Mouse (Mus musculus) frontal cortex, adult (tissue): Measurements from ENCODE around the gene Ppp4r1.

Source experiments
- ATAC-seq: cut with Nextera tagmentation; 2 replicates; pipeline ENCODE4 v1.9.2; 2017; ENCODE audit warnings: mild to moderate bottlenecking, moderate library complexity, mixed read lengths; ENCODE audit not compliant: low TSS enrichment

Gene Ppp4r1

DNA sequence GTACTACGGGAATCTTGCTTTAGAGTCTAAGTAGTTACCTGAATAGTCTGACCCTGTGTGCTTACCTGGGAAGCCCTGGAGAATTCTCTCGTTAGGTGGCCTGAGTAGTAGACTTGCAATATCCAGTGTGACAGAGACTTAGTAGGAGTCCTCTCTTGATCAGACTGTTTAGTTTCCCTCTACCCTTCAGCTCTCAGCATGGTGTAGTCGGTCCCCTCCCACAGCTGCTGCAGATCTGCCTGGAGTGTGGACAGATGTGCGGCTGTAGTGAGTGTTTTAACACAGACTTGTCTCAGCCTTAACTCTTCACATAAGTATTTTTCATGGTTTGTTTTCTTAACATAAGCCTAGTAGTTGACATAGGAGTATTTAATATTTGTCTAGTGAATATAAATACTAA, 19.7 kb downstream of the Ppp4r1 start:
- ATAC-seq: no peak

DNA sequence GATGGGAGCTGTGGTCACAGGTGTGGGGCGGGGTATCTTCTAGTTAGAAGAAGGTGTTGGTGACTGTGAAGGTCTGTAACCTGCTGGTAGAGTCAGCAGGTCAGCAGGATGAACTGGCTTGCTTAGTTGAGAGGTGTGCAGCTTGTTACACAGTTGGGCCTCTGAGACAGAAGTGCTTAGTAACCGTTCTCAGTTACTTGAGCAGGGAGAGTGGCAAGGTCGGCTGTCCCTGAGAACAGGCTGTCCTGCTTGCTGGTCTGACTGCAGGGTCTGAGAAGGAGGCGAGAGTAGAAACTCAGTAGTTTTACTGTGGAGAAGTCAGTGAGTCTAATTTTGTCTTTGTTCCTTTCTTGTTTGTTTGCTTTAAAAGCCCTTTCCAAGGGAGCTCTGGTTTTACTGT, 23.6 kb downstream of the Ppp4r1 start:
- peak; percentile 56; the same call in 1 of the 2 replicates for ATAC-seq

DNA sequence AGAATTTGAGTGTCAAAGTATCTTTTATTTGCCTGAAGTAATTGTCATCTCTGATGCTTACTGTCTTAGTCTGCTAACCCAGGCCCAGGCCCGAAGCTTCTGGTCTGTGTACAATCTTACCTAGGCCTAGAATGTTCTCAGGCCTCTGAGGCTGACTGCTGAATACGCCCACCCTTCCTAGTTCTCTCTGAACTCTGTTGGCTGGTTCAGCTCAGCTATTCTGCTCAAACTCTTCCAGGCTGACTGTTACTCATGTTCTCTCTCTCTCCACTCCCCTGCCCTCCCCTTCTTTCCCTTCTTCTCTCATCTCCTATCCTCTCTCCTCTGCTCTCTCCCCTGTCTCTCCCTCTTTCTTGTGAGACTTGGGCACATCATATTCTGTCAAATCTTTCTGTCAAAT, 24.0 kb downstream of the Ppp4r1 start:
- ATAC-seq: peak; percentile 73

DNA sequence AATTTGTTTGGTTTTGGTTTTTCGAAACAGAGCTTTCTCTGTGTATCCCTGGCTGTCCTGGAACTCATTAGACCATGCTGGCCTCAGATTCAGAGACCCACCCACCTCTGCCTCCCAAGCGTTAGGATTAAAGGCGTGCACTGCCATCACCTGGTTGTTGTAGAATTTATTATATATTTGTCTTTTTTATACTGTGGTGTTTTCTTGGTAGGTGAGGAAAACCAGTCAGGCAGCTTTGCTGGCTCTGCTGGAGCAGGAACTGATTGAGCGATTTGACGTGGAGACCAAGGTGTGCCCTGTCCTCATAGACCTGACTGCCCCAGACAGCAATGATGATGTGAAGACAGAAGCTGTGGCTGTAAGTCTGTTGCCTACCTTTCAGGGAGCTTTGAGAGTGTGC, 28.7 kb downstream of the Ppp4r1 start:
- ATAC-seq: no peak

- ATAC-seq: no peak
Observed at GRCm38 (mm10) chr17:65813763-65814162, 31.4 kb downstream of the Ppp4r1 start.

GRCm38 (mm10) chr17:65820197-65820596, 37.8 kb downstream of the Ppp4r1 start:
- no peak for ATAC-seq

DNA sequence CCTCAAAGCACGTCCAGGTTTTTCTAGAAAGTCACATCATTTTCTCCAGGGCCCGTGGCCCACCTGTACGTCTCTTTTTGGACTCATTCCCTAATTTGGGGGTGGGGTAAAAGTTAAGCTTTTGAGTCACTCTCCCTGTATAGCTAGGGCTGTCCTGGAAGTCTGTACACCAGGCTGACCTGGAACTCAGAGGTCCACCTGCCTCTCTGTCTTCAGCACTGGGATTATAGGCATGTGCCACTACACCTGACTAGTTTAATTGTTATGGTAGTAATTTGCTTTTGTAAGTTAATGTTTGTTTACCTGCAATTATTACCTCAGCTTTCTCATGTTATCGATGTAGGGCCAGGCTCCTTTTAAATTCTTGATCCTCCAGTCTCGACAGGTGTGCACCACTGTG, 40.0 kb downstream of the Ppp4r1 start:
- no peak for ATAC-seq

- no peak for ATAC-seq
Observed at GRCm38 (mm10) chr17:65824246-65824645, 41.9 kb downstream of the Ppp4r1 start.

- ATAC-seq: no peak
Observed at GRCm38 (mm10) chr17:65826257-65826656, 43.9 kb downstream of the Ppp4r1 start.

GRCm38 (mm10) chr17:65827119-65827840, 44.9 kb downstream of the Ppp4r1 start:
- ATAC-seq: no peak

- ATAC-seq: no peak
Observed at GRCm38 (mm10) chr17:65827904-65828303, 45.5 kb downstream of the Ppp4r1 start.

- ATAC-seq: no peak
Observed at GRCm38 (mm10) chr17:65828951-65829350, 46.6 kb downstream of the Ppp4r1 start.

DNA sequence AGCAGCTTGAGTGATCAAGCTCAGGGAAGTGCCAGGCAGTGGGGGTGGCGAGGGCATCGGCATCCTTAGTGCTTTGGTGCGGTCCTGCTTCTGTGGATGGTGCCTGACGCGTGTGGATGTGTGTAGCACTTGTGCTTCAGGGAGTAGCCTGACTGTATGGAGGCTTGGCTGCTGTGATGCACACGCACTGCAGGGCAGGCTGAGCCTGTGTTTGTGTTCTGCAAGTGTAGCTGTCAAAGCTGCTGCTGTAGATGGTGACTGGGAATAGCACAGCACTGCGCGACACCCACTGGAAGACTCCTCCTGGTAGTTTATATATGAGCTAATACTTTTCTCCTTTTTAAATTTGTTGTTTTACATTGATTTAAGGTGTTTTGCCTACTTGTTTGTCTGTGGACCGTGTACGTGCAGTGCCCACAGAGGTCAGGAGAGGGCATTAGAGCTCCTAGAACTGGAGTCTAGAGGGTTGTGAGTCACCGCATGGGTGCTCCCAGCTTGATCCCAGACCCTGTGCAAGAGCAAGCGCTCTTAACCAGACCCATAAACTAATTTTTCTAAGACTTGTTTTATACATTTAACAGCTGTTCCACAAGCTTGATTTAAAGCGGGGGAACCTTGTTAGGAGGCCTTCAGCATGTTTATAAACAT, 48.0 kb downstream of the Ppp4r1 start:
- peak; percentile 82 for ATAC-seq

GRCm38 (mm10) chr17:65833891-65834290, 51.5 kb downstream of the Ppp4r1 start:
- no peak for ATAC-seq

GRCm38 (mm10) chr17:65836746-65837145, 54.4 kb downstream of the Ppp4r1 start:
- ATAC-seq: peak; percentile 92

- ATAC-seq: no peak
Observed at GRCm38 (mm10) chr17:65839541-65840256, 57.3 kb downstream of the Ppp4r1 start.

DNA sequence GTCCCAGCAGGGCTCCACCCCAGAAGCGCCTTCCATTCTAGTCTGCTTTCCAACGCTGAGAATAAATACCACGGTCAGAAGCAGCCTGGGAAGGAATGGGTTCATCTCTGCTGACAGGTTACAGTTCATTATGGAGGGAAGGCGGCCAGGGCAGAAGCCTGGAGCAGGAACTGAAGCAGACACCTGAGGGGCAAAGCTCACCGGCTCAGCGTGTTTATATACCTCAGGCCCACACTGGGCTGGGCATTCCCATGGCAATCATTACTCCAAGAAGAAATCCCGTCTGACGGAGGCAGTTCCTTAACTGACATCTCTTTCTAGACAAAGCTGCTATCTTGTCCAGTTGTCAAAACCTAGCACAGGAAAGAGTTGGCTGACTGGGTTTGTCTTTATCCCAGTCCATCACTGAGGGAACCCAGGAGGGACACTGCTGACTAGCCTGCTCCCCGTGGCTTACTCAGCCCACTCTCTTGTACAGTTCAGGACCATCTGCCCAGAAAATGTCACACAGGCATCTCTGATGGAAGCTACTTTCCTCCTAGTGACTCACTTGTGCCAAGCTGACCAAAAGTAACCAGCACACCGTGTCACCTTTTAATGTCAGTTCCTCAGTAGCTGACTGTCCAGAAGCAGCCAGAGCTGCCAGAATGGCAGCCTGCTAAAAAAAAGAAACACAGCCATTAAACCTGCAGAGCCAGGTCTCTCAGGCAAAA, 60.5 kb downstream of the Ppp4r1 start:
- no peak; the same call in 1 of the 2 replicates for ATAC-seq

GRCm38 (mm10) chr17:65845423-65845822, 63.0 kb downstream of the Ppp4r1 start:
- no peak for ATAC-seq

DNA sequence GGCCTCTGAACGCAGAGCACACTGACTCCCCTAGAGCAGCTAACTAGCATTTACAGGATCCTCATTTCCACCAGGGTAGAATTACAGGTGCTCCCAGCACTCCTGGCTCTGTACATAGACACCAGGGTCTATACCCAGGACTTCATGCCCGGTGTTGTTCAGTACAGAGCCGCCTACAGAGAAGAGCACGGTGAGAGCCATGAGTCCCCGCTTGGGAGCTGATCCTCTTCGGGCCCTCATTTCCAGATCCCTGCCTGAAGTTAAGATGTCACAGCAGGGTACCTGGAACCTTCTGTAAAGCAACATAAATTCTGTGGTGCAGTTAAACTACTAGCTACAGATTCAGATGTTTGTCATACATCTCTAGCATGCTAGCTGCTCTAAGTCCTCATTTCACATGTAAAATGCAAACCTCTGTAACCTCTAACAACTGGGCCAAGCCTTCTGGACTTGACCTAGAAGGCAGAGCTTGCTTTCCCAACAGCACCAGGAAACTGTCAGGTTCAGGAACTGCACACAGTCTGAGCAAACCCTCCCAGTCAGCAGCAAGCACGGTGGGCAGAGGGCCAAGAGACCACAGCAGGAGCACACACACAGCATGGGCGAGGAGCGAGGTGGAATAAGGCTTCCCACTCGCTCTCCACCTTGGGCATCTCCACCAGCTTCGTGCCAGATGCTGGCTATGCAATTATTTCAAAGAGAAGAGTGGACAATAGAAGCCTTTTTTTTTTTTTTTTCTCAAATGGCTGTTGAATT, 65.5 kb downstream of the Ppp4r1 start:
- peak; percentile 29; the same call in 1 of the 2 replicates for ATAC-seq

DNA sequence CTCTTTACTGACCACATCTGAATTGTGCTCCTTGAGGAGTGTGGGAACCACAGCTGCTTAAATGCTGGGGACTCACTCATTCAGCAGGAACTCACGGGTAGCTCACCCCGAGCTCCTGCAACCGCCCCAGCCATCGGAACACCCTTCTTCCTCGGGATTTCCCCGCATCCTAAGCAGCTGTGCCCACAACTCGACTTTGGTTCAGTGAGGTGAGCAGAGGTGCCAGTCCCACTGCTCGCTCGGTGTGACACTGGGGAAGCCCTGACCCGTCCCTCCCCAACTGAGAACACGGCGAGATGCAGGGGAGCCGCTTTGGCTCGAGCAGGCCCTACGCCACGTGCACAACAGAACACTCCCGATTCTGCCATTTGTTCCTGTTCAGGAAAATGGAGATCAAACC, 68.1 kb downstream of the Ppp4r1 start:
- ATAC-seq: no peak

DNA sequence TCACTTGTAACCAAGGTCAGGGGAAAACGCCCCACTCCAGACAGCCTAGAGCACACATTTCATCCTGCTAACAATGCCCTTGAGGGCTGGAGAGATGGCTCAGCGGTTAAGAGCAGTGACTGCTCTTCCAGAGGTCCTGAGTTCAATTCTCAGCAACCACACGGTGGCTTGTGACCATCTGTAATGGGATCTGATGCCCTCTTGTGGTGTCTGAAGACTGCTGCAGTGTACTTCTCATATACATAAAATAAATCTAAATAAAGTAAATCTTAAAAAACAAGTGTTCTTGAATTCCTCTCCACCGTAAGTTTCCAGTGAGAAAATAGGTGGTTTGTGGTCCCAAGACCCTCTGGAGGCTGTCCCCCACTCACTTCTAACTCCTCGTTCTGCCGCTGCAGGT, 69.4 kb downstream of the Ppp4r1 start:
- no peak for ATAC-seq
